Mouse (Mus musculus): Measurements from ENCODE around the gene Fsd1.

Gene Fsd1

DNA sequence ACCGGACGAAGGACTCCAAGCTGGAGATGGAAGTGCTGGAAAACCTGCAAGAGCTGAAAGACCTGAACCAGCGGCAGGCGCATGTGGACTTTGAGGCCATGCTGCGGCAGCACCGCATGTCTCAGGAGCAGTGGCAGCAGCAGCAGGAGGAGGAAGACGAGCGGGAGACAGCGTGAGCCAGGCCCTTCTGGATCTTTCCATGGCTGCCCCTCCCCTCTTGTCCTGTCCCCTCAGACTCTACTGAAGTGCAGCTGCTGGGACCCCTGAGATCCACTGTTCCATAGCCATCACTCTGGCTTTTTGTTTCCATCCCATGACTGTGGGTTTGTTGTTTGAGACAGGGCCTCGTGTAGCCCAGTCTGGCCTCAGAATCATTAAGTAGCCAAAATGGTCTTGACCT is 21.8 kb upstream of the Fsd1 start:
- 94% methylated on average over 10 of the region's 10 CpGs for WGBS

DNA sequence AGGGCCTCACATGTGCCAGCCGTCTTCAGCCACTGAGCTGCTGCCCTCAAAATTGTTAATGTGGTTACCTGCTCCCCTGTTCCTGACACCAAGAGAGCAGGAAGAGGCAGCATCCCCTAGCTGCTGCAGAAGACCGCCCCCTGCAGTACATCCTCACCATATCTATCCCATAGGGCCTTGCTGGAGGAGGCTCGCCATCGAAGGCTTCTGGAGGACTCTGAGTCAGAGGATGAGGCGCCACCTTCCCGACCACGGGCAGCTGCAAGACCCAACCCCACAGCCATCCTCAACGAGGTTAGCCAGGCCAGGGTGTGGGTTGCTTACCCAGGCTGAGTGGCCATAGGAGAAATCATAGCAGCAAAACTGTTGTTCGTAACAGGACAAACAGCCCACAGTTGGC is 21.3 kb upstream of the Fsd1 start:
- 85% methylated on average over 9 of the region's 9 CpGs for WGBS

DNA sequence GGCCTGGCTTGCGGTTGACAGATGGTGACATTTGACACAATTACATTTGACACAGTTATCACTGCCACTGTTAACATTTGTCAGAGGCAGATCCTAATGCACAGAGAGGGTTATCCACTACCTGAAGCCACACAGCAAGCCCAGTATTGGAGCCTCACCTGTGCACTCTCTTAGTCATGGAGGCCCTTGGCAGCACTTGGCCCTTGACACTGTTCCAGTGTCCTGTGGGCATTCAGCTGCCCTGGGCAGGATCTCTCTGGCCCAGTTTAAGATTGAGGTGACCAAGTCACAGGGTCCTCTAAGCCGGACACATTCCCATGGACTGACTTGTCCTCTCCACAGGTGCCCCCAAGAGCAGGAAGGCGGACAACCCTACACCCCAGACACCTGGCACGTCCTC is 19.1 kb upstream of the Fsd1 start:
- 95% methylated on average over 4 of the region's 4 CpGs for WGBS

DNA sequence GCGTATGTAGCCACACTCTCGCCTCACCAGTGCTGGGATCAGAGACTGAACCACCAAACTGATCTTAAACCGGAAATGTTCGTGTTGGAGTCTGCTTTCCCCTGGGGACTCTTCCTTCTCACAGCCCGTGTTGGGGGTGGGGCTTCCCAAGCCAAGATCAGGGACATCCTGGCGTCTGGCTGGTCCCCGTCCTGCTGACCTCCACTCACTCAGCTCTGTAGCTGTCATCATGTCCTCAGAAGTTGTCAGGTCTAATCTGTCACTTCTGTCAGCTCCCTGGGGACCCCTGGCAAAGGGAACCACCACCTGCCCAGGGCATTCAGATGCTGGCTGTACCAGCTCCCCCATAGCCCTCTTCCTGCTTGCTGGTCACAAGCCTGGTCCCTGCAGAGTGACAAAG is 18.1 kb upstream of the Fsd1 start:
- WGBS, result 82% methylated on average over 7 of the region's 7 CpGs

DNA sequence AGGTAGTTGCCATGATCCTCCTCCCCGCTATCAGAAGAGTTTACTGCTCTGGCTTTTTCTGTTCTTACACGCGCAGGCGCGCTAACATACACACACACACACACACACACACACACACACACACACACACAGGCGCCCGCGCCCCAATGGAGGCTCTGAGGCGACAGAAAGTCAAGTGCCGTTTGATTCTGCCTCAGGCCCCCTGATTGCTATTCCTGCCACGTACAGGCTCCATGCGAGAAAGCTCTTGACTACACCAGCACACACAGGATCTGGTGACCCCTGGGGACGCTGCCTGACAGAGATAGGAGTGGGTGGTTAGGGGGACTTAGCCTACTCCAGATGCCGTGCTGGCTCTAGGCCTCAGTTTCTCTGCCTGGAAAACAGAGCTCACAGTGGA is 16.7 kb upstream of the Fsd1 start:
- WGBS, result 40% methylated on average over 14 of the region's 14 CpGs

DNA sequence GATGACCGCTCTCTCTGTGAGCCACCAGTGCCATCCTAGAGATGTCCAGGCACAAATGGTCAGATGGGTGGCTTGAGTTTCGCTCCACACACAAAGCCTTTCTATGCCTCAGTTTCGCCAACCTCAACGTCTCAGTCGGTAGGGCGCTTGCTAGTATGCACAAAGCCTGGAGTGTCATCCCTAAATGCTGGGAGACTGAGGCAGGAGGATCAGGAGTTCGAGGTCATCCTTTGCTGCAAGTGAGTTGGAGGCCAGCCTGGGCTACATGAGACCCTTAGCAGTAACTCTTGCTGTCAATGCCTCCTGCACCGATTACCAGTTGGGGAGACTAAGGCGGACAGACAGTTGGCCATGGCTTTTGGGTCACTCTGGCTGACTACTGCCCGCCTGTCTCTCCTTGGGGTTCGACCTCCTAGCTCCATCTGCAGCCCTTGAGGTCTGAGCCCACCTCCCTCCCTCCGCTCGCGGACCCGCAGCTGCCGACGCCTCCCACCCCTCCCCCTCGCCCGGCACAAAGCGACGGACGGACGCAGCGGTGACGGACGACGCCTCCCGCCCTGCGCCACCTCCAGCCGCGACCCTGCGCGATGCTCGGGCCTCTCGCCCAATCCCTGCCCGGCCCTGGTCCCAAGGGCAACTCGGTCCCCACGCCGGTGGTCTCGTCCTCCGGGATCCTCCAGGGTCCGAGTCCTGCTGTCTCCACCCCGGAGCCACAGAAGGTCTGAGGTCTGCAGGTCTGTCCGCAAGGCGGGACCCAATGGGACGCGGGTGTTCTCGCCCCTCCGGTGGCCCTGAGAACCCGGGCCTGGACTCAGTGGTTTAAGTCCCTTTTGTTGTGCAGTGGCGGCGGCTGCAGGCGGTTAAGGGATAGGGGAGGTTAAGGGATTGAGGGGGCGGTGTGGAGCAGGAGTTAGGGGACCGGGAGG is 16.1 kb upstream of the Fsd1 start, which contains the start of gene Shd:
Gene Shd (plus strand): TSS at position 502 of the 926 bp plus-strand sequence.
- WGBS, result 8% methylated on average over 54 of the region's 55 CpGs

DNA sequence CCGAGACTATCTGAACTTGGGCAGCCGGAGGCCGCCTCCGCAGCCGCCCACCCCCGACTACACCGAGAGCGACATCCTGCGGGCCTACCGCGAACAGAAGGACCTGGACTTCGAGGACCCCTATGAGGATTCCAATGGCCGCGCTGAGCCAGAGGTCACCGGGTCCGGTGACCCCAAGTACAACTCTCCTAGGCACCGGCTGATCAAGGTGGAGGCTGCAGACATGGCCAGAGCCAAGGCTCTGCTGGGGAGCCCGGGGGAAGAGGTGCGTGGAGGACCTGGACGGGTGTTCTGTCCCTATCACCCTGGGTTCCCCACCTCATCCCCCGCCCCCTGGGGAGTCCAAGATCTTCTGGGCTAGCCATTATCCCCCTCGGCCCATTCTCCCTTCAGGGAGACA is 14.9 kb upstream of the Fsd1 start:
- 36% methylated on average over 22 of the region's 22 CpGs for WGBS

DNA sequence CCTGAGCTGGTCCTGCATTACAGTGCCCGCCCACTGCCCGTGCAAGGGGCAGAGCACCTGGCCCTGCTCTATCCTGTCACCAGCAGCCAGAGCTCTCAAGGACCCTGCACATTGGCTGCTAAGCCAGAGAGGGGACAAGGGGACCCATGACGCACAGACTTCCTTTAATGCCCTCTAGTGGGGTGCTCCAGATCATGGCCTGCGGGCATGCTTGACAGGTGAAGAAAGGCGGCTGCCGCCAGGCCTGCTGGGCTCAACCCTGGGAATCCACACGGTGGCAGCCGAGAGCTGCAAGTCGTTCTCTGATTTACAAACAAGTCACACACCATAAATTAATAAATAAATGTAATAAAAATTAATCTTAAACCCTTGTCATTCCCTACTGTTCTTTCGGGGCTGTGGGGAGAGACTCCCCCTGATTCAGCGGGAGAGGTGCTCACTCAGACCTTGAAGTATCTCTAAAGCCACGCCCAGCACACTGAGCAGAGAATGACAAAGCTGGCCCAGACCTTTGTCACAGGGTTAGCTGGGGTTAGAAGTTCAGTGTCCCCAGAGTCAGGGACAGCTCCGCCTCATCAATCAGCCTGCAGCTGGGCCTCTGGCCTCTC is 9.9 kb upstream of the Fsd1 start:
- WGBS, result 20% methylated on average over 13 of the region's 13 CpGs

DNA sequence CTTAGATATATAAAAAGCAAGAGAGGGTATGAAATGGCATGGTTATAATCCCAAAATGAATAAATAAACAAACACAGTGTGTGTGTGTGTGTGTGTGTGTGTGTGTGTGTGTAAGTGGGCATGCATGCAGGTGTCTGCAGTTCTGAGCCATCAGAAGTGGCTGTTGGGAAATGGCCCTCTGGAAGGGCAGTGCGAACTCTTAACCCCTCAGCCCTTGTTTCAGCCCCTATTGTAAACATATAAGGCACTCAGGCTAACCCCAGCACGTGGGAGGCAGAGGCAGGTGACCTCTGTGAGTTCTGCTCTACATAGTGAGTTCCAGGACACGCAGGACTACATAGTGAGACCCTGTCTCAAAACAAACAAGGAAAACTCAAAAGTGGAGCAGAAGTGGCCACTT is 9.0 kb upstream of the Fsd1 start:
- WGBS, result 67% methylated on average over 3 of the region's 3 CpGs

DNA sequence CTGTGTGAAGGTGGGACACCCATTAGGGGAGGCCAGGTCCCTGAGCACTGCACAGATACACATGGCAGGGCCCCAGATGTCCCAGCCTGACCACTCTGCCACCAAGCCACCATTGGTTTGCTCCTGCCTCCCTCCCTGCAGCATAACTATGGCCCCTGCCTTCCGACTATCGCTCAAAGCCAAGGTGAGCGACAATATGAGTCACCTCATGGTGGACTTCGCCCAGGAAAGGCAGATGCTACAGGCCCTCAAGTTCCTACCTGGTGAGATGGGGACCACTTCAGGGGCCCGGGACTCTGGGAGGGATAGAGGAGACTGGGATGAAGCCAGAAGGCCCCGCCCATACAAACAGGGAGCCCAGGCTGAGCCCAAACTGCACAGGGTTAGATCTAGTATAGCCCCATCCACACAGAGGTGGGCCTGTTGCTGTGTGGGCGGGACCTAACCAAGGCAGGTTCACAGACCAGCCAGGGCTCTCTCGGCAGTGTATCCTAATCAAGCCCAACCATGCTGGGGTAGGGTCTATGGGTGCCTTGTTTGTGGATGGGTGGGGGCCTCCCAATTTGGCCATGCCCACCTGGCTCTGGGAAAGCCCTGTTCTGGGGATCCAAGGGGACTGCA is 4.1 kb downstream of the Fsd1 start:
- WGBS, result 91% methylated on average over 8 of the region's 8 CpGs

DNA sequence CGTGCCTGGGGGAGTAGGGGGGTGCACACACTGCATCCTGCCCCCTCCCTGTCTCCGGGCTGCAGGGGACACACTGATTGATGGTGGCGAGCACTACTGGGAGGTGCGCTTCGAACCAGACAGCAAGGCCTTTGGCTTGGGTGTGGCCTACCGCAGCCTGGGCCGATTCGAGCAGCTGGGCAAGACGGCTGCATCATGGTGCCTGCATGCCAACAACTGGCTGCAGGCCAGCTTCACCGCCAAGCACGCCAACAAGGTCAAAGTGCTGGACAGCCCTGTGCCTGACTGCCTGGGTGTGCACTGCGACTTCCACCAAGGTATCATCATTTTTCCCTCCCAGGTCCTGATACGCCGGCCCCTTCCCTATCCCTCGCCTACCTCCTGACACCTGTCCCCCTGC is 9.7 kb downstream of the Fsd1 start:
- WGBS, result 82% methylated on average over 15 of the region's 15 CpGs

DNA sequence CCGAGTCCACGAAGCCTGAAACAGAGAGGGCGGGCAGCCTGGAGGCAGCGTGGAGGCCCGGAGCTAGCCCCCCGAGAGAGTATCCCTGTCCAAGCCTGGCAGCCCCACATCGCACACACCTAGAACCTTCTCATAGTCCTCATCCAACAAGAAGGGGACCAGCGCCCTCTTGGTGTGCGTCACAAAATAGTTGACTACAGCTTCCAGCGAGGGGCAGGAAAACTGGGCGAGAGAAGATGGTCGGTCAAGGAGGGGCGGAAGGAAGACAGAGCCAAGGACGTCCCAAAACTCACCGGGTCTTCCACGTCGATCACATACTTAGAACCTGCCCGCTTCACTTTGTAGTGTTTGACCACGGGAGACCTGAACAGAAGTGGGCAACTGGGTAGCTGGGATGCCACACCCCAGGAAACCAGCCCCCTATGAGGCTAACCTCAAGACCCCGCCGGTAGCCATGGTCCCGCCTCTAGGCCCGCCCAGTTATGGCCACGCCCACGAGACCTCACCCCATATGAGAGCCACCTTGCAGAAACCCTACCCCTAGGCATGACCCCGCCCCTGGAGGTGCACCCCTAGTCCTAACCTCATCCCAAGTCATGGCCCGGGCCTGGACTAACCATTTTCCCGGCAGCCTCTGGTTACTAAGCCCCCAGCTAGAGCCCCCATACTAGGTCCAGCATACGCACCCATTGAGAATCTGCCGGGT is 13.6 kb downstream of the Fsd1 start:
- WGBS, result 25% methylated on average over 30 of the region's 30 CpGs

DNA sequence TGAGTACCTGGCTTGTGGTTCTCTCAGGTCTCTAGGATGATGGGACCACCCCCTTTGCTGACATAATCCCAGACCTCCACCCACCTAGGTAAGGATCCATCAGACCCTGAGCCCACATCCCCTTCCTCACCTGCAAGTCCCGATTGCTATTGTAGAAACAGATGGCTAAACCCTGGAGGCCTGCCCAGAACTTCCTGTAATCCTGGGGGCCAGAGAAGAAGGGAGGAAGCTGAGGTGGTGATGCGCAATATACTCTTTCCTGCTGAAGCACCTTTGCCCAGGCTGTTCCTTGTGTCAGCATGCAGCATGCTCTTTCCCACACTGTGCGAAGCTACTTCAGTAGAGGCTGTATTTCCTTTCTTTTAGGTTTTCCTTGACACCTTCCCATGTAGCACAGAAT is 16.7 kb downstream of the Fsd1 start:
- 68% methylated on average over 3 of the region's 3 CpGs for WGBS

DNA sequence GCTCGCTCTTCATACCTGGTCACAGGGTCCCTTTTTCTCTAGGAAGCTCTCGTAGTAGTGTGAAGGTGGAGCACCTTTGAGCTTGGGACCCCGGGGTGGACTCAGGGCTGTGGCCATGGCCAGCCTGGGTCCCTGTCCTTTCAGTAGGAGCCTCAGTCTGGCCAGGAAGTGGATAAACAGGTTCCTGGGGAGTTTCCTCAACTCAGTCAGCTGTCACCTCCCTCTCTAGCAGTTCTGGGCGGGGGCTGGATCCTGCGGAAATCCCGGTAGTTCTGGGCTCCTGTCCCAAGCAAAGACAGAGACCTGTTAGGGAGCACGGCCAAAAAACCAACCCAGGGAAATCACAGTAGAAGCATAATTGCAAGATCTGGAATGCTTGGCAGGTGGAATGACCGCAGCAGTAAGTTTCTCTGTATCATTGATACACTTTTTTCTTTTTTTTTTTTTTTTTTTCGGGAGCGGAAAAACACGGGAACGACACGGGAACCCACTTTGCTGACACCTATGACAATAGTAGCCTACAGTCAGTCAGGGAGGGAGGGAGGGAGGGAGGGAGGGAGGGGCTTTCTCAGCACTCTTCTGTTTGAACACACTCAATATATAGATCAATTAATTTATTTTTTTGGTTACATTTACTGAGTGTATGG is 19.2 kb downstream of the Fsd1 start, which contains the start of the genes Stap2 and Mpnd:
Gene Stap2 (minus strand): TSS at position 170 of the 647 bp plus-strand sequence.
Gene Mpnd (plus strand): TSS at position 297 of the 647 bp plus-strand sequence.
- WGBS, result 45% methylated on average over 13 of the region's 13 CpGs

DNA sequence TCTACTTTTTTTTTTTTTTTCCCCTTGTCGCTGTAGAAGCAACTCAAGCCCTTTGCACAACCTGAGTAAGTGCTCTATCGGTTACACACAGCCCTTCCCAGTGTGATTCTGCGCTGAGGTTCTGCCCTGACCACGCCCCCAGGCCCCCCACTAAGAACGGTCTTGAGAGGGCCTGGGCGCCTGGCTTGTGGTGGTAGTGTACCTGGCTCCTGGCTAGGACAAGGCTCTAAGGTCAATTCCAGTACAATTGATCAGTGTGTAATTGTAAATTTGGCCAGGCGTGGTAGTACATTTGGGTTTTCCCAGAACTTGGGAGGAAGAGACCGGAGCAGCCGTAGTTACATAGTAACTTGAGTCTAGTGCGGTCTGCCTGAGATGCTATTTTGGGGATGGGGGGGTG is 20.6 kb downstream of the Fsd1 start:
- 54% methylated on average over 10 of the region's 10 CpGs for WGBS

DNA sequence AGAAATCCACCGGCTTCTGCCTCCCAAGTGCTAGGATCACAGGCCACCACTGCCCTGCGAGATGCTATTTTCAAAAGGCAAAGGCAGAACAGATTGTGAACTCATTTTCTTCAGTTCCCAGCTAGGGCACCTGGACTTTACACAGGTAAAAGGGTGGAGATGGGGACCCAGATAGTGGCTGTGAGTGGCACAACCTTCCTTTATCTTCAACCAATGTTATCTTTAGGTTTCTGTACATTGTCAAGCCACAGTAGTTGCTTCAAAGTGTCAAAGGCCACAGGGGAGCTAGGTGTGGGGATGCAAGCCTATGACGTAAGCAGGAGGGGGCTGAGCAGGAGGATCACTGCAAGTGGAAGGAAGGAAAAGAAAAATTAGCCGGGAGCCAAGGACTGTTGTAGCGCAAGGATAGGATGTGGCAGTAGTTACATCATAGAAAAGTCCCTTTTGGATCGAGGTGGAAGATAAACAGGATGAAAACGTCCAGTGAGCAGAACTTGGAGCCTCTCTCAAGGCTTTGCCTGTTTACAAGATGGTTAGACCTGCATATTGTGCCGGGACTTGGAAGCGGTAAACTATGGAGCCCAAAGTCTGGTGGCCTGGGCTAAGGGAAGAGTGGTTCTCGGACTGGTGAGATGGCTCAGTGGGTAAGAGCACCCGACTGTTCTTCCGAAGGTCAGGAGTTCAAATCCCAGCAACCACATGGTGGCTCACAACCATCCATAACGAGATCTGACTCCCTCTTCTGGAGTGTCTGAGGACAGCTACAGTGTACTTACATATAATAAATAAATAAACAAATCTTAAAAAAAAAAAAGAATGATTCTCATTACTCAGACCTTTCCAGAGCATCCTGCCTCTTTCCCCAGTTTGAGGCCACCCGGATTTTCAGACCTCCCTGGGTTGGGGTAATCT is 21.4 kb downstream of the Fsd1 start:
- 27% methylated on average over 14 of the region's 14 CpGs for WGBS

DNA sequence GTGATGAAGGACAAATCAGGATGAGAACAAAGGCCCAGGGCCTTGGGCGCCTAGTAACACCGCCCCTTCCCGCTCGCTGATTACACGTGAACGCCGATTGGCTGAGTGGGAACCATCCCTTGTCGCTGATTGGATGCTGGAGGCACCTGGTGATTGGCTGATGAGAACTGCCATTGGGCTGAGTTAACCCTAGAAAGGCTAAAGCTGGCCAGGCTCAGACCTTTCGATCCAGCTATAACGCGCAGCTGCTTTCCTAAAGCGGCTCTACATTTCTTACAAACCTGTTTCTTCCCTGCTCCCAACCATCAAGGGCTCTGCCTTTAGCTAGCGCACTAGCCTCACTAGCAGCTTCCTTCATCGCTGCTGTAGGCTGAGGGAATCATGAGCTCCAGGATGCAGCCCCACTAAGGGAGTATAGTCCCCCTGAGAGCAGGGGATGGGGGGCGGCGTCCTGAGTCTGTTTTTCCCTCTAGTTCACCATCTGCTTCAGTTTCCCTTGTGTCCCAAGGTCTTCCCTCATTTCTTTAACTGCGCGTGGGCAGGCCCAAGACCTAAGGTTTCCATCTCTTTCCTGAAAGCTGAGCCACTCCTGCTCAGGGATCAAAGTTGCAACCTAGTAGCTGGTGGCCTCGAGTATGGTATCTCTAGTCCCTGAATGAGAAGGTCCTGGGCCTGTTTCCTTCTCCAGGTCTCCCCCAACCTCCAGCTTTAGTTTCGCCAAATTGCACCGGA is 22.2 kb downstream of the Fsd1 start:
- WGBS, result under 1% methylated on average over 21 of the region's 21 CpGs

DNA sequence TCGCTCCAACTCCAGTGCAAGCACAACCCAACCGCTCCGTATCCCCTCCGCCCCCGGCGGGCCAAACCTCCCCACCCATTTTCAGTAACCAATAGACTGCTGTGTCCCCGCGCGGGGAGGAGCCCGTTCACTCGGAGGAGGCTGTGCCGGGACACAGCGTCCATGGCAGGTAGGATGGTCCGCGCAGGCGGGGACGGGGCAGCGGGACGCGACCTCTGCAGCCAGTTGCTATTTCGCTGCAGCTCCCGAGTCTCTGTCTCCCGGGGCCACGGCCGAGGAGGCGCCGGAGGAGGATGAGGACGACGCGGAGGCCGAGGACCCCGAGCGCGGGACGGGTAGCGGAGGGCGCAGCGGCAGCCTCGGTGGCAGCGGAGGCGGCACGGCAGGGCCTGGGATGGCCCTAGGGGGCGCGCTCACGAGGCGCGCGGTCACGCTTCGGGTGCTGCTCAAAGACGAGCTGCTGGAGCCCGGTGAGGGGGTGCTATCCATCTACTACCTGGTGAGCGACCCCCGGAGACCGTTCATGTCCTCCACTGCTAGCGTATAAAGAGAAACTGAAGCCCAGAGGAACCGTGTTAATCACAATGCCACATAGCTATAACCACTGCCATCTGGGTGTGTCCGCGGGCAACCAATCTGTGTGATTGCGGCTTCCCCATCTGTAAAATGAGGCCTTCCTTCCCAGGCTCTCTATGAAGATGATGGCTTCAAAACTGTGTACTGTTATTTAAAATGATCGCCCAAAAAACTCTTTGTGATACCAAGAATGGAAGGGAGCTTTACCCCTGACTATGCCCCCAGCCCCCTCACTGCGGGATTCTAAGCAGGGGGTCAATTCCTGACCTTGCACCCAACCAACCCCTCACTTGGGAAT is 23.0 kb downstream of the Fsd1 start:
- WGBS, result 1% methylated on average over 61 of the region's 62 CpGs

DNA sequence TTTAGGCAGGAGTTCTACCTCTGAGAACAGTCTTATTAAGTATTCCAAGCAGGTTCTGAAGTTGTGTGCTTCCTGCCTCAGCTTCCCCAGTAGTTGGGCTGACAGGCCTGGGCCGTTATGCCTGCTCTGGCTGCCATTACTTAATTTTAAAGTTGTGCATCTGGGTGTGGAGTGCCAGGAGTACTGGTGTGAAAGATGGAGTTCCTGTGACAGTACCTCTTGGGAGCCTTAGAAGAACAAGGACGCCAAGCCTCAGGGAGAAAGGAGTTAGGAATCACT is 23.6 kb downstream of the Fsd1 start:
- 20% methylated on average over 2 of the region's 2 CpGs for WGBS

All from cerebral cortex, adult 2 months (tissue).